Mouse (Mus musculus) stomach, embryonic 16.5 days (tissue): ENCODE measurements around the gene Msln. TPM values are rescaled to one million over a fixed set of nuclear protein-coding genes. Genes with fewer than 3 reads are reported as not detected.

Experiments
- ATAC-seq: fragments of 200-750 bp; cut with Nextera tagmentation; 2 replicates; pipeline ENCODE4 v1.8.0; 2017; ENCODE audit warnings: moderate number of reproducible peaks, moderate TSS enrichment; ENCODE audit not compliant: insufficient read depth, low FRiP score
- H3K27ac ChIP-seq: fragments of 300-500 bp; sonication (generic); 2 replicates; pipeline ENCODE4 v1.5.1; 2014; ENCODE audit warnings: low read length
- H3K27me3 ChIP-seq: fragments of 300-500 bp; sonication (generic); 2 replicates; pipeline ENCODE4 v1.6.1; 2014; ENCODE audit warnings: low read length, control low read depth, mixed read lengths; ENCODE audit not compliant: control insufficient read depth, insufficient read depth
- H3K36me3 ChIP-seq: fragments of 300-500 bp; sonication (generic); 2 replicates; pipeline ENCODE4 v1.6.1; 2014; ENCODE audit warnings: low read length; ENCODE audit not compliant: control insufficient read depth, insufficient read depth
- H3K4me1 ChIP-seq: fragments of 300-500 bp; sonication (generic); 2 replicates; pipeline ENCODE4 v1.6.1; 2014; ENCODE audit warnings: low read length, control low read depth, mixed read lengths; ENCODE audit not compliant: control insufficient read depth, insufficient read depth
- H3K4me2 ChIP-seq: fragments of 300-500 bp; sonication (generic); 2 replicates; pipeline ENCODE4 v1.6.1; 2014; ENCODE audit warnings: low read depth, low read length, mixed read lengths
- H3K4me3 ChIP-seq: fragments of 300-500 bp; sonication (generic); replicated peaks from 2 replicates; pipeline ENCODE4 v1.5.1; 2014; ENCODE audit warnings: mild to moderate bottlenecking, low read length
- H3K9ac ChIP-seq: fragments of 300-500 bp; sonication (generic); 2 replicates; pipeline ENCODE4 v1.6.1; 2014; ENCODE audit warnings: low read length
- H3K9me3 ChIP-seq: fragments of 300-500 bp; sonication (generic); replicated peaks from 2 replicates; pipeline ENCODE4 v1.6.1; 2016; ENCODE audit warnings: low read length, control low read depth; ENCODE audit not compliant: control insufficient read depth
- WGBS: fragments of 180-500 bp; shearing (Covaris S2); extraction: QIAGEN DNeasy Blood & Tissue Kit; methylation state at CpG from one replicate; pipeline ENCODE4 v1.1.7; 2014; 5-methylcytosine and 5-hydroxymethylcytosine counted together
- polyA plus RNA-seq: library from polyadenylated mRNA; unstranded; fragments of >200 nt; fragmentation: Nextera tagmentation; extraction: Ambion mirVana; gene quantifications from 2 replicates; pipeline ENCODE4 v1.2.1, GENCODE M21; 2015

Gene Msln
- polyA plus RNA-seq, 1 experiment from 2014 or later: 77.0 TPM

GRCm38 (mm10) chr17:25721476-25721875, 32.7 kb downstream of the Msln start:
- H3K36me3 ChIP-seq: 0 out of 2 replicates have a peak, but pooled peaks cover 8% of the 10 kb centered on the region
- no peak for ATAC-seq
- WGBS: 90% methylated on average over 5 of the region's 5 CpGs

GRCm38 (mm10) chr17:25717691-25718090, 36.5 kb downstream of the Msln start:
- WGBS: 14% methylated on average over 6 of the region's 6 CpGs
- H3K4me3 ChIP-seq: peak overlapping the region; percentile 38
- ATAC-seq: no peak
- H3K36me3 ChIP-seq: 0 out of 2 replicates have a peak, but pooled peaks cover 7% of the 10 kb centered on the region
- H3K9me3 ChIP-seq: no peaks in the 10 kb centered on the region
- H3K27me3 ChIP-seq: peaks cover 10% of the 10 kb centered on the region
- H3K4me1 ChIP-seq: peaks cover 7% of the 10 kb centered on the region; the same call in 1 of the 2 replicates
- no peak overlapping the region for H3K27ac ChIP-seq
- H3K4me2 ChIP-seq: peak overlapping the region; percentile 78
- peak overlapping the region; percentile 67 for H3K9ac ChIP-seq

More at GRCm38 (mm10) chr17:25721476-25721875, 32.7 kb downstream of the Msln start:
- H3K9me3 ChIP-seq: no peaks in the 10 kb centered on the region
- H3K27ac ChIP-seq: no peak overlapping the region
- no peak overlapping the region for H3K4me3 ChIP-seq
- peaks cover 11% of the 10 kb centered on the region; the same call in 1 of the 2 replicates for H3K4me1 ChIP-seq
- no peak overlapping the region for H3K4me2 ChIP-seq
- no peak overlapping the region for H3K9ac ChIP-seq
- peaks cover 10% of the 10 kb centered on the region for H3K27me3 ChIP-seq

GRCm38 (mm10) chr17:25716711-25717637, 37.2 kb downstream of the Msln start, which contains the start of gene Gng13:
Gene Gng13 (plus strand): TSS chr17:25717171.
- Histone ChIP-seq H3K4me2 (peak within 1 kb of the TSS; percentile 78), H3K36me3 (0 out of 2 replicates have a peak, but pooled peaks cover 3% of the 10 kb centered on the region), H3K4me1 (peaks cover 7% of the 10 kb centered on the region; the same call in 1 of the 2 replicates), H3K9ac (peak within 1 kb of the TSS; percentile 67), H3K27me3 (peaks cover 10% of the 10 kb centered on the region), H3K4me3 (peak within 1 kb of the TSS; percentile 38), H3K9me3 (no peaks in the 10 kb centered on the region), H3K27ac (no peak within 1 kb of the TSS)
- peak; percentile 30; the same call in 1 of the 2 replicates for ATAC-seq
- WGBS: 2% methylated on average over 45 of the region's 45 CpGs

GRCm38 (mm10) chr17:25716130-25716529, 38.0 kb downstream of the Msln start:
- H3K4me1 ChIP-seq: peaks cover 7% of the 10 kb centered on the region; the same call in 1 of the 2 replicates
- H3K9ac ChIP-seq: no peak overlapping the region
- no peak overlapping the region for H3K4me2 ChIP-seq
- 8% methylated on average over 6 of the region's 6 CpGs for WGBS
- no peak for ATAC-seq
- H3K4me3 ChIP-seq: no peak overlapping the region
- no peak overlapping the region for H3K27ac ChIP-seq
- no peaks in the 10 kb centered on the region for H3K9me3 ChIP-seq
- 0 out of 2 replicates have a peak, but pooled peaks cover 3% of the 10 kb centered on the region for H3K36me3 ChIP-seq
- H3K27me3 ChIP-seq: peaks cover 10% of the 10 kb centered on the region

- no peak overlapping the region for H3K4me3 ChIP-seq
- peaks cover 7% of the 10 kb centered on the region; the same call in 1 of the 2 replicates for H3K4me1 ChIP-seq
- H3K36me3 ChIP-seq: 0 out of 2 replicates have a peak, but pooled peaks cover 3% of the 10 kb centered on the region
- 51% methylated on average over 3 of the region's 3 CpGs for WGBS
- no peak overlapping the region for H3K27ac ChIP-seq
- no peaks in the 10 kb centered on the region for H3K9me3 ChIP-seq
- H3K27me3 ChIP-seq: peaks cover 10% of the 10 kb centered on the region
- ATAC-seq: no peak
- no peak overlapping the region for H3K9ac ChIP-seq
- no peak overlapping the region for H3K4me2 ChIP-seq
Measured at GRCm38 (mm10) chr17:25715627-25716026, 38.6 kb downstream of the Msln start.

- WGBS: 81% methylated on average over 4 of the region's 4 CpGs
Measured at GRCm38 (mm10) chr17:25711136-25711535, 43.0 kb downstream of the Msln start.

GRCm38 (mm10) chr17:25709994-25710393, 44.2 kb downstream of the Msln start:
- no peaks in the 10 kb centered on the region for H3K9me3 ChIP-seq
- no peaks in the 10 kb centered on the region for H3K36me3 ChIP-seq
- no peaks in the 10 kb centered on the region for H3K27me3 ChIP-seq
- no peak overlapping the region for H3K4me2 ChIP-seq
- H3K4me3 ChIP-seq: no peak overlapping the region
- H3K27ac ChIP-seq: no peak overlapping the region
- 94% methylated on average over 2 of the region's 2 CpGs for WGBS
- no peak for ATAC-seq
- no peak overlapping the region for H3K9ac ChIP-seq
- H3K4me1 ChIP-seq: no peaks in the 10 kb centered on the region

More at GRCm38 (mm10) chr17:25711136-25711535, 43.0 kb downstream of the Msln start:
- H3K4me1 ChIP-seq: no peaks in the 10 kb centered on the region
- no peak for ATAC-seq
- H3K27ac ChIP-seq: no peak overlapping the region
- no peaks in the 10 kb centered on the region for H3K9me3 ChIP-seq
- H3K36me3 ChIP-seq: no peaks in the 10 kb centered on the region
- H3K4me3 ChIP-seq: no peak overlapping the region
- no peak overlapping the region for H3K9ac ChIP-seq
- no peak overlapping the region for H3K4me2 ChIP-seq
- no peaks in the 10 kb centered on the region for H3K27me3 ChIP-seq

GRCm38 (mm10) chr17:25700863-25701496, 53.2 kb downstream of the Msln start:
- no peak overlapping the region for H3K4me2 ChIP-seq
- no peaks in the 10 kb centered on the region for H3K27me3 ChIP-seq
- no peak for ATAC-seq
- no peaks in the 10 kb centered on the region for H3K9me3 ChIP-seq
- H3K9ac ChIP-seq: no peak overlapping the region
- H3K4me1 ChIP-seq: no peaks in the 10 kb centered on the region
- no peak overlapping the region for H3K4me3 ChIP-seq
- H3K27ac ChIP-seq: no peak overlapping the region
- H3K36me3 ChIP-seq: no peaks in the 10 kb centered on the region
- 58% methylated on average over 9 of the region's 9 CpGs for WGBS
